Mouse (Mus musculus): ENCODE results near the gene Sncb. TPM values are rescaled to one million over a fixed set of nuclear protein-coding genes. Genes with fewer than 3 reads are reported as not detected.
A peak's percentile ranks its signal among the peaks of the same experiment; 100 is the strongest.

The Sncb gene
- polyA plus RNA-seq, 1 experiment, result 0.22 TPM

DNA sequence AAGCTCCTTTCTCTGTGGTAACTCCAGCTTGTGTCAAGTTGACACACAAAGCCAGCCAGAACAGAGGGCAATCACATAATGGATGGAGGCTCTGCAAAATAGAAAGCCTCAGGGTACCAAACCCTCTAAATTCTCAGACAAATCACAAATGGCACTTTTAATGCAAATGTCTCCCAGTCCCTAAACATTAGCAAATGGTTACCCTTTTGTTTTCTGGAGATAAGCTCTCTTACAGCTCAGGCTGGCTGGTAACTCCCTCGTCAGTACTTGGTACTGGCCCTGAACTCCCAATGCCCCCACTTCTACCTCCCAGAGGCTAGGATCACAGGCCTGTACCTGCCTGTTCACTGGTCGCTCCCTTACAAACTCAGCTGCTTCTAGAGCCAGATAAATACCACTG is 16.8 kb upstream of the Sncb start:
- H3K27ac ChIP-seq (ENCODE audit: insufficient read depth, low read length), result no peak overlapping the region
- no peak for DNase-seq (ENCODE audit: low read depth in 1 of 2, low spot score in 2 of 2)
- H3K36me3 ChIP-seq (ENCODE audit: control insufficient read depth, insufficient read depth, low read length), result no peaks in the 10 kb centered on the region
- no peak overlapping the region for H3K4me3 ChIP-seq (ENCODE audit: extremely low read depth, insufficient read depth, insufficient read length)
- 57% methylated on average over 2 of the region's 2 CpGs for WGBS
- H3K4me1 ChIP-seq (ENCODE audit: control insufficient read depth, insufficient read depth, insufficient read length), result no peaks in the 10 kb centered on the region
- H3K27me3 ChIP-seq (ENCODE audit: control insufficient read depth, insufficient read depth, low read length), result no peaks in the 10 kb centered on the region
- TF ChIP-seq POLR2A (IDR thresholded peaks at IDR 0.05; ENCODE audit: low read depth, low read length) (no peak), CTCF (IDR thresholded peaks at IDR 0.05; ENCODE audit: extremely low read depth, insufficient read depth, insufficient read length, insufficient replicate concordance) (no peak)

GRCm38 (mm10) chr13:54781086-54781485 is 14.7 kb upstream of the Sncb start:
- Histone ChIP-seq H3K36me3 (ENCODE audit: control insufficient read depth, insufficient read depth, low read length) (no peaks in the 10 kb centered on the region), H3K27ac (ENCODE audit: insufficient read depth, low read length) (no peak overlapping the region), H3K4me3 (ENCODE audit: extremely low read depth, insufficient read depth, insufficient read length) (no peak overlapping the region), H3K4me1 (ENCODE audit: control insufficient read depth, insufficient read depth, insufficient read length) (no peaks in the 10 kb centered on the region), H3K27me3 (ENCODE audit: control insufficient read depth, insufficient read depth, low read length) (no peaks in the 10 kb centered on the region)
- DNase-seq (ENCODE audit: low read depth in 1 of 2, low spot score in 2 of 2), result no peak
- 84% methylated on average over 3 of the region's 3 CpGs for WGBS
- TF ChIP-seq CTCF (IDR thresholded peaks at IDR 0.05; ENCODE audit: extremely low read depth, insufficient read depth, insufficient read length, insufficient replicate concordance), result no peak
- no peak for TF ChIP-seq POLR2A (IDR thresholded peaks at IDR 0.05; ENCODE audit: low read depth, low read length)

- Histone ChIP-seq H3K27ac (ENCODE audit: insufficient read depth, low read length) (no peak overlapping the region), H3K27me3 (ENCODE audit: control insufficient read depth, insufficient read depth, low read length) (no peaks in the 10 kb centered on the region), H3K36me3 (ENCODE audit: control insufficient read depth, insufficient read depth, low read length) (no peaks in the 10 kb centered on the region), H3K4me3 (ENCODE audit: extremely low read depth, insufficient read depth, insufficient read length) (no peak overlapping the region), H3K4me1 (ENCODE audit: control insufficient read depth, insufficient read depth, insufficient read length) (no peaks in the 10 kb centered on the region)
- no peak for DNase-seq (ENCODE audit: low read depth in 1 of 2, low spot score in 2 of 2)
- TF ChIP-seq CTCF (IDR thresholded peaks at IDR 0.05; ENCODE audit: extremely low read depth, insufficient read depth, insufficient read length, insufficient replicate concordance) (no peak), POLR2A (IDR thresholded peaks at IDR 0.05; ENCODE audit: low read depth, low read length) (no peak)
- 87% methylated on average over 3 of the region's 3 CpGs for WGBS
Observed at GRCm38 (mm10) chr13:54780592-54780991, 14.2 kb upstream of the Sncb start.

GRCm38 (mm10) chr13:54767012-54767411 is 617 bp upstream of the Sncb start:
- peaks cover 6% of the 10 kb centered on the region; the same call in 1 of the 2 replicates for H3K4me1 ChIP-seq (ENCODE audit: control insufficient read depth, insufficient read depth, insufficient read length)
- 68% methylated on average over 4 of the region's 4 CpGs for WGBS

GRCm38 (mm10) chr13:54765281-54766191 is 859 bp downstream of the Sncb start:
- TF ChIP-seq POLR2A (IDR thresholded peaks at IDR 0.05; ENCODE audit: low read depth, low read length) (no peak), CTCF (IDR thresholded peaks at IDR 0.05; ENCODE audit: extremely low read depth, insufficient read depth, insufficient read length, insufficient replicate concordance) (no peak)
- peaks cover 6% of the 10 kb centered on the region; the same call in 1 of the 2 replicates for H3K4me1 ChIP-seq (ENCODE audit: control insufficient read depth, insufficient read depth, insufficient read length)
- H3K27me3 ChIP-seq (ENCODE audit: control insufficient read depth, insufficient read depth, low read length), result peaks cover 11% of the 10 kb centered on the region
- 8% methylated on average over 44 of the region's 44 CpGs for WGBS
- no peak overlapping the region for H3K27ac ChIP-seq (ENCODE audit: insufficient read depth, low read length)
- H3K4me3 ChIP-seq (ENCODE audit: extremely low read depth, insufficient read depth, insufficient read length), result peak overlapping the region; percentile 43; the same call in 1 of the 2 replicates
- no peak for DNase-seq (ENCODE audit: low read depth in 1 of 2, low spot score in 2 of 2)
- no peaks in the 10 kb centered on the region for H3K36me3 ChIP-seq (ENCODE audit: control insufficient read depth, insufficient read depth, low read length)

More at GRCm38 (mm10) chr13:54767012-54767411, 617 bp upstream of the Sncb start:
- DNase-seq (ENCODE audit: low read depth in 1 of 2, low spot score in 2 of 2), result no peak
- Histone ChIP-seq H3K27me3 (ENCODE audit: control insufficient read depth, insufficient read depth, low read length) (peaks cover 11% of the 10 kb centered on the region), H3K36me3 (ENCODE audit: control insufficient read depth, insufficient read depth, low read length) (no peaks in the 10 kb centered on the region), H3K27ac (ENCODE audit: insufficient read depth, low read length) (no peak overlapping the region), H3K4me3 (ENCODE audit: extremely low read depth, insufficient read depth, insufficient read length) (no peak overlapping the region)
- no peak for TF ChIP-seq POLR2A (IDR thresholded peaks at IDR 0.05; ENCODE audit: low read depth, low read length)
- no peak for TF ChIP-seq CTCF (IDR thresholded peaks at IDR 0.05; ENCODE audit: extremely low read depth, insufficient read depth, insufficient read length, insufficient replicate concordance)

GRCm38 (mm10) chr13:54760906-54761305 is 5.5 kb downstream of the Sncb start:
- no peak for DNase-seq (ENCODE audit: low read depth in 1 of 2, low spot score in 2 of 2)
- WGBS, result 82% methylated on average over 7 of the region's 7 CpGs
- H3K4me1 ChIP-seq (ENCODE audit: control insufficient read depth, insufficient read depth, insufficient read length), result no peaks in the 10 kb centered on the region
- no peaks in the 10 kb centered on the region for H3K36me3 ChIP-seq (ENCODE audit: control insufficient read depth, insufficient read depth, low read length)
- no peak for TF ChIP-seq CTCF (IDR thresholded peaks at IDR 0.05; ENCODE audit: extremely low read depth, insufficient read depth, insufficient read length, insufficient replicate concordance)
- TF ChIP-seq POLR2A (IDR thresholded peaks at IDR 0.05; ENCODE audit: low read depth, low read length), result no peak
- H3K27me3 ChIP-seq (ENCODE audit: control insufficient read depth, insufficient read depth, low read length), result peaks cover 13% of the 10 kb centered on the region
- H3K27ac ChIP-seq (ENCODE audit: insufficient read depth, low read length), result no peak overlapping the region
- no peak overlapping the region for H3K4me3 ChIP-seq (ENCODE audit: extremely low read depth, insufficient read depth, insufficient read length)
